Mouse (Mus musculus) CH12.LX (cell line): ENCODE measurements around the gene Sipa1l3. TPM values are rescaled to one million over a fixed set of nuclear protein-coding genes. Genes with fewer than 3 reads are reported as not detected.

Experiments
- DNase-seq: peaks from one replicate; pipeline ENCODE4 v3.0.0-alpha.2; 2013; ENCODE audit errors: extremely low read depth
- H3K27ac ChIP-seq: 2 replicates; pipeline ENCODE4 v1.5.1; 2012; ENCODE audit warnings: low read depth, mild to moderate bottlenecking, control low read depth, moderate library complexity; ENCODE audit not compliant: insufficient read depth
- H3K27me3 ChIP-seq: replicated peaks from 2 replicates; pipeline ENCODE3; 2012; ENCODE audit warnings: inconsistent platforms
- H3K36me3 ChIP-seq, 2 experiments: replicated peaks in 1 of 2; 2 replicates each; pipeline versions ENCODE3 to v1.6.1; 2012; ENCODE audit warnings: inconsistent platforms in 1 of 2, low read length in 1 of 2, mild to moderate bottlenecking in 1 of 2, mixed read lengths in 1 of 2, moderate library complexity in 1 of 2; ENCODE audit not compliant: control insufficient read depth in 1 of 2, insufficient read depth in 1 of 2
- H3K4me1 ChIP-seq, 2 experiments: 2 replicates each; pipeline ENCODE4 v1.6.1; 2012; ENCODE audit warnings: inconsistent platforms in 1 of 2, moderate library complexity in 1 of 2; ENCODE audit not compliant: insufficient read depth in 2 of 2, control insufficient read depth in 1 of 2
- H3K4me2 ChIP-seq: 2 replicates; pipeline ENCODE4 v1.6.1; 2012; ENCODE audit warnings: low read depth, mild to moderate bottlenecking, control low read depth; ENCODE audit not compliant: poor library complexity, insufficient read depth, severe bottlenecking
- H3K4me3 ChIP-seq, 3 experiments: fragments of 150-350 bp in 1 of 3; sonication (generic) in 1 of 3; replicated peaks in 1 of 3; 2 replicates each; pipeline versions ENCODE3 to v1.5.1; 2011 to 2012; ENCODE audit warnings: low read depth in 2 of 3, low read length in 2 of 3, mild to moderate bottlenecking in 2 of 3, moderate library complexity in 2 of 3, control low read depth in 1 of 3, improper control_type of control experiment in 1 of 3, inconsistent platforms in 1 of 3, mixed read lengths in 1 of 3; ENCODE audit not compliant: poor library complexity in 1 of 3
- H3K79me2 ChIP-seq: replicated peaks from 2 replicates; pipeline ENCODE4 v1.6.1; 2012; ENCODE audit warnings: mild to moderate bottlenecking, moderate library complexity; ENCODE audit not compliant: control insufficient read depth, poor library complexity, insufficient read depth, severe bottlenecking; ENCODE audit errors: extremely low read depth
- H3K9ac ChIP-seq: 2 replicates; pipeline ENCODE4 v1.6.1; 2012; ENCODE audit warnings: low read depth, mild to moderate bottlenecking, control low read depth, moderate library complexity; ENCODE audit not compliant: insufficient read depth
- H3K9me3 ChIP-seq: replicated peaks from 2 replicates; pipeline ENCODE3; 2012; ENCODE audit warnings: low read length, inconsistent platforms, mixed read lengths
- CHD1 ChIP-seq: IDR thresholded peaks from 2 replicates; pipeline ENCODE4 v1.6.1; 2012; ENCODE audit warnings: low read depth, low read length, improper control_type of control experiment, inconsistent platforms
- CTCF ChIP-seq, 2 experiments: IDR thresholded peaks in 1 of 2; conservative IDR thresholded peaks in 1 of 2; 2 replicates each; pipeline ENCODE4 v1.5.1; 2011 to 2012; ENCODE audit warnings: low read depth in 2 of 2, low read length in 2 of 2, improper control_type of control experiment in 1 of 2, inconsistent platforms in 1 of 2, mild to moderate bottlenecking in 1 of 2, moderate library complexity in 1 of 2
- ELF1 ChIP-seq: IDR thresholded peaks from 2 replicates; pipeline ENCODE4 v1.6.1; 2014; ENCODE audit warnings: low read depth, mild to moderate bottlenecking, inconsistent platforms, low read length, improper control_type of control experiment
- EP300 ChIP-seq: IDR thresholded peaks from 2 replicates; pipeline ENCODE4 v1.6.1; 2011; ENCODE audit warnings: low read length, improper control_type of control experiment
- ETS1 ChIP-seq: conservative IDR thresholded peaks from 2 replicates; pipeline ENCODE4 v1.6.1; 2012; ENCODE audit warnings: low read depth, mild to moderate bottlenecking, inconsistent platforms, low read length, improper control_type of control experiment, moderate library complexity
- GABPA ChIP-seq: IDR thresholded peaks from 2 replicates; pipeline ENCODE4 v1.6.1; 2012; ENCODE audit warnings: low read depth, low read length, improper control_type of control experiment, inconsistent platforms; ENCODE audit not compliant: insufficient replicate concordance
- HCFC1 ChIP-seq: IDR thresholded peaks from 2 replicates; pipeline ENCODE4 v1.6.1; 2012; ENCODE audit warnings: low read depth, mild to moderate bottlenecking, inconsistent platforms, low read length, improper control_type of control experiment
- IRF4 ChIP-seq: IDR thresholded peaks from 2 replicates; pipeline ENCODE4 v1.6.1; 2014; ENCODE audit warnings: low read depth, mild to moderate bottlenecking, inconsistent platforms, low read length, improper control_type of control experiment
- JUN ChIP-seq: IDR thresholded peaks from 2 replicates; pipeline ENCODE4 v1.6.1; 2011; ENCODE audit warnings: low read depth, mild to moderate bottlenecking, low read length, improper control_type of control experiment, moderate library complexity; ENCODE audit not compliant: insufficient read depth
- MAFK ChIP-seq: IDR thresholded peaks from 2 replicates; pipeline ENCODE4 v1.6.1; 2011; ENCODE audit warnings: low read length, improper control_type of control experiment; ENCODE audit not compliant: insufficient replicate concordance
- MAX ChIP-seq: IDR thresholded peaks from 2 replicates; pipeline ENCODE4 v1.6.1; 2011; ENCODE audit warnings: low read length, improper control_type of control experiment
- MAZ ChIP-seq: IDR thresholded peaks from 2 replicates; pipeline ENCODE4 v1.6.1; 2012; ENCODE audit warnings: low read depth, mild to moderate bottlenecking, inconsistent platforms, low read length, improper control_type of control experiment, moderate library complexity
- MXI1 ChIP-seq: IDR thresholded peaks from 2 replicates; pipeline ENCODE4 v1.6.1; 2011; ENCODE audit warnings: mild to moderate bottlenecking, low read depth, low read length, improper control_type of control experiment
- NELFE ChIP-seq: IDR thresholded peaks from 2 replicates; pipeline ENCODE4 v1.6.1; 2011; ENCODE audit warnings: low read depth, low read length, improper control_type of control experiment
- NRF1 ChIP-seq: IDR thresholded peaks from 2 replicates; pipeline ENCODE4 v1.6.1; 2014; ENCODE audit warnings: low read depth, mild to moderate bottlenecking, inconsistent platforms, low read length, improper control_type of control experiment, moderate library complexity
- PAX5 ChIP-seq: IDR thresholded peaks from 2 replicates; pipeline ENCODE4 v1.6.1; 2012; ENCODE audit warnings: low read length, inconsistent platforms, mixed read lengths
- RCOR1 ChIP-seq: conservative IDR thresholded peaks from 2 replicates; pipeline ENCODE4 v1.6.1; 2012; ENCODE audit warnings: low read depth, mild to moderate bottlenecking, inconsistent platforms, low read length, improper control_type of control experiment
- SMC3 ChIP-seq: IDR thresholded peaks from 2 replicates; pipeline ENCODE4 v1.6.1; 2011; ENCODE audit warnings: low read depth, low read length, improper control_type of control experiment
- TBP ChIP-seq: conservative IDR thresholded peaks from 2 replicates; pipeline ENCODE4 v1.6.1; 2011; ENCODE audit warnings: low read depth, low read length, improper control_type of control experiment
- USF1 ChIP-seq: IDR thresholded peaks from 2 replicates; pipeline ENCODE4 v1.6.1; 2014; ENCODE audit warnings: low read depth, mild to moderate bottlenecking, inconsistent platforms, low read length, improper control_type of control experiment
- USF2 ChIP-seq: conservative IDR thresholded peaks from 2 replicates; pipeline ENCODE4 v1.6.1; 2011; ENCODE audit warnings: low read depth, low read length, improper control_type of control experiment
- ZKSCAN1 ChIP-seq: IDR thresholded peaks from 2 replicates; pipeline ENCODE4 v1.6.1; 2012; ENCODE audit warnings: low read depth, inconsistent platforms, low read length, improper control_type of control experiment, borderline replicate concordance
- ZMIZ1 ChIP-seq: IDR thresholded peaks from 2 replicates; pipeline ENCODE4 v1.6.1; 2012; ENCODE audit warnings: low read depth, mild to moderate bottlenecking, inconsistent platforms, low read length, improper control_type of control experiment
- ZNF384 ChIP-seq: IDR thresholded peaks from 2 replicates; pipeline ENCODE4 v1.6.1; 2012; ENCODE audit warnings: low read depth, low read length, improper control_type of control experiment, inconsistent platforms
- dilution Hi-C: fragments of 300-500 bp; cut with MboI; formaldehyde crosslinking; loops from 2 replicates; pipeline ENCODE4 v1.14.3; 2020; ENCODE audit warnings: low sequenced_read_pairs; ENCODE audit not compliant: extremely low pct_unique_long_range_greater_than_20kb, extremely low pct_ligation_motif_present
- in situ Hi-C: fragments of 300-500 bp; cut with MboI; formaldehyde crosslinking; loops from 3 replicates; pipeline ENCODE4 v1.14.3; 2019; ENCODE audit warnings: low sequenced_read_pairs, low pct_ligation_motif_present, low pct_unique_long_range_greater_than_20kb, mixed read lengths
- polyA plus RNA-seq: library from polyadenylated mRNA; unstranded; fragments of >175 nt; gene quantifications from 2 replicates; pipeline ENCODE4 v1.2.1, GENCODE M21; 2012; ENCODE audit warnings: low read depth; ENCODE audit not compliant: insufficient read length
- total RNA-seq, 2 experiments: library from RNA; depleted of rRNA; stranded (reverse); fragments of 300-350 nt in 1 of 2; fragments of >200 nt in 1 of 2; gene quantifications; 2 replicates each; pipeline ENCODE4 v1.2.3; 2012 to 2014

The Sipa1l3 gene
- total and polyA plus RNA-seq, 3 experiments: 1.6 to 8.8 (median 5.9) TPM

DNA sequence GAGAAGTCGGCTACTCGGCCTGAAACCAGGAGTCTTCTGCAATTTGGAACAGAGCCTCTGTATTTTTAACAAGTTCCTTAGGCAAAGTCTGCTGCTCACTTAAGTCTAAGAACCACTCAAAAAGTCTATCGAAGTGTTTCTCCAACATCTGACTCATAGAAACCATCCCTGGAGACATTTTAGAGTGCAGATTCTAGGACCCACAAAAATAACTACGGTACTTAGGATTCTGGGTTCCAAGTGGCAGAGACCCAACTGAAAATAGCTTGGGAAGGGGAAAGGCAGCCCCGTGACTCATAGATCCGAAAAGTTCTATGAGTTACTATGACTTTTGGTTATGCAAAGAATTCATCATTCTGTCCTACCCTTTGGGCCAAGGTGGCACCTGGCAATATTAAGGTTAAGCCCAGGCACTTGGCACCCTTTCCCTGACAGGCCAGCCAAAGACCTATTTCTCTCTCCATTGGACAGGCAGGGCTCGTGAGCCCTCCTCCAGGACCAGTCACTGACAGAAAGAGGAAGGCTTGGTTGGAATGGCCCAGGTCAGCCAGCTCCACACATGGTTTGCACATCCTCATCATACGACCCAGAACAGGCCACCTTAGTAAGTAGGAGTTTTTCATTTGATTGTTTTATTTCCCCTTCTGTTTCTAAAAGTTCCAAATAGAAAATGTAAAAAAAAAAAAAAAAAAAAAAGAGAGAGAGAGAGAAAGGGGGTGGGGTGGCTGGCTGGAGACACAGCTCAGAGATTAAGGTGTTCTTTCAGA lies 27.6 kb downstream of the Sipa1l3 start:
- peaks cover 0 to 5% of the 10 kb centered on the region in 2 experiments for H3K36me3 ChIP-seq
- no peaks in the 10 kb centered on the region for H3K9me3 ChIP-seq
- H3K4me2 ChIP-seq: no peak overlapping the region
- peaks cover 3 to 25% of the 10 kb centered on the region in 2 experiments; a peak in 2 of 4 replicates for H3K4me1 ChIP-seq
- DNase-seq: peak; percentile 17
- H3K4me3 ChIP-seq: no peak overlapping the region
- no peak overlapping the region for H3K27ac ChIP-seq
- no peaks in the 10 kb centered on the region for H3K27me3 ChIP-seq
- H3K9ac ChIP-seq: no peak overlapping the region
- TF ChIP-seq MAFK: no peak
- 0 out of 2 replicates have a peak, but pooled peaks have one; percentile 23 for TF ChIP-seq ZNF384
- no peak for TF ChIP-seq CTCF (conservative IDR thresholded peaks at IDR 0.05 in 1 of 2, IDR thresholded peaks at IDR 0.05 in 1 of 2; ENCODE audit: low read depth in 2 of 2, low read length in 2 of 2)
- no peaks in the 10 kb centered on the region for H3K79me2 ChIP-seq
- dilution Hi-C loops (no loop called here), in situ Hi-C loops (no loop called here)

- Histone ChIP-seq H3K4me3 (no peak overlapping the region), H3K27me3 (no peaks in the 10 kb centered on the region), H3K9ac (no peak overlapping the region)
- no peak for DNase-seq
- TF ChIP-seq MXI1 (no peak), ZMIZ1 (no peak), USF1 (no peak)
- TF ChIP-seq, all 38 proteins: peak for 0
- no peak overlapping the region for H3K4me2 ChIP-seq
- dilution Hi-C loops: no loop called here
- H3K79me2 ChIP-seq: no peaks in the 10 kb centered on the region
- H3K4me1 ChIP-seq: peaks cover 3 to 25% of the 10 kb centered on the region in 2 experiments; a peak in 2 of 4 replicates
- no peaks in the 10 kb centered on the region for H3K9me3 ChIP-seq
- in situ Hi-C loops: no loop called here
- H3K36me3 ChIP-seq: peaks cover 0 to 3% of the 10 kb centered on the region in 2 experiments
- H3K27ac ChIP-seq: no peak overlapping the region
Measured at GRCm38 (mm10) chr7:29489851-29490250, 28.6 kb downstream of the Sipa1l3 start.

DNA sequence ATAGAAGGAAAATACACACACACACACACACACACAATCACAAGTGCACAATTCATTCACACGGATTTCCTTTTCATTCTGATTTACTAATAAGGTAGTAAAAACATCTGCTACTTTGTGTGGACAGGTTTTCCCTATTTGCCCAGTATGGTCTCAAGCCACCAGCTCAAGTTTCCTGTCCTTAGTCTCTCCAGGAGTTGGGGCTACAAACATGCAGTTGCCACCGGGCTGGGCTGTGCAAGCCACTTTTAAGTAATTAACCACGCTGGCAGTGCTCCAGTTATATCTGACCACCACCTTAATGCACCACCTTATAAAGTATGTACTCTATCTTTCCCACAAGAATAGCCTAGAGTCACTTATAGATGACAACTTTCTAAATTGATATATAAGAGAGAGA lies 29.1 kb downstream of the Sipa1l3 start:
- dilution Hi-C loops (no loop called here), in situ Hi-C loops (no loop called here)
- no peak overlapping the region for H3K9ac ChIP-seq
- H3K4me3 ChIP-seq: no peak overlapping the region
- no peak overlapping the region for H3K27ac ChIP-seq
- H3K4me1 ChIP-seq: peaks cover 3 to 25% of the 10 kb centered on the region in 2 experiments; a peak in 2 of 4 replicates
- H3K4me2 ChIP-seq: no peak overlapping the region
- no peaks in the 10 kb centered on the region for H3K36me3 ChIP-seq
- H3K9me3 ChIP-seq: no peaks in the 10 kb centered on the region
- DNase-seq: no peak
- no peaks in the 10 kb centered on the region for H3K27me3 ChIP-seq
- H3K79me2 ChIP-seq: no peaks in the 10 kb centered on the region
- TF ChIP-seq IRF4: no peak
- TF ChIP-seq SMC3: no peak
- TF ChIP-seq MAX: no peak
- TF ChIP-seq EP300: no peak
- no peak for TF ChIP-seq RCOR1
- TF ChIP-seq ZNF384: no peak
- no peak for TF ChIP-seq PAX5
- no peak for TF ChIP-seq USF2
- TF ChIP-seq NRF1: no peak
- TF ChIP-seq MAZ: no peak
- TF ChIP-seq JUN: no peak
- TF ChIP-seq MAFK: no peak
- TF ChIP-seq GABPA: no peak
- TF ChIP-seq TBP: no peak
- no peak for TF ChIP-seq HCFC1
- no peak for TF ChIP-seq ZKSCAN1
- TF ChIP-seq ELF1: no peak
- TF ChIP-seq NELFE: no peak
- no peak for TF ChIP-seq CHD1
- no peak for TF ChIP-seq ETS1
- TF ChIP-seq, all 38 proteins: peak for 0
